Mouse (Mus musculus): ENCODE measurements around the gene Bcl2. TPM values are rescaled to one million over a fixed set of nuclear protein-coding genes. Genes with fewer than 3 reads are reported as not detected.
A peak's percentile ranks its signal among the peaks of the same experiment; 100 is the strongest.

Gene Bcl2
- polyA plus RNA-seq, 1 experiment from 2014 or later = 16.4 TPM

GRCm38 (mm10) chr1:106715111-106716083, 1.3 kb upstream of the Bcl2 start:
- WGBS = 86% methylated on average over 13 of the region's 13 CpGs
- Histone ChIP-seq H3K27ac (ENCODE audit: low read depth, low read length) (no peak overlapping the region), H3K36me3 (ENCODE audit: control insufficient read depth, insufficient read depth, low read length) (no peaks in the 10 kb centered on the region), H3K27me3 (replicated peaks; ENCODE audit: control insufficient read depth, insufficient read depth, low read length) (no peaks in the 10 kb centered on the region), H3K4me3 (ENCODE audit: low read length) (no peak overlapping the region), H3K4me1 (ENCODE audit: control insufficient read depth, insufficient read depth, low read depth, low read length) (peaks cover 11% of the 10 kb centered on the region), H3K4me2 (ENCODE audit: low read length) (no peak overlapping the region), H3K9me3 (ENCODE audit: control insufficient read depth, low read length) (no peaks in the 10 kb centered on the region), H3K9ac (ENCODE audit: low read depth, low read length) (no peak overlapping the region)
- no peak for ATAC-seq

- Histone ChIP-seq H3K36me3 (ENCODE audit: control insufficient read depth, insufficient read depth, low read length) (no peaks in the 10 kb centered on the region), H3K9ac (ENCODE audit: low read depth, low read length) (peak overlapping the region; percentile 96), H3K27ac (ENCODE audit: low read depth, low read length) (peak overlapping the region; percentile 93), H3K9me3 (ENCODE audit: control insufficient read depth, low read length) (no peaks in the 10 kb centered on the region), H3K4me1 (ENCODE audit: control insufficient read depth, insufficient read depth, low read depth, low read length) (peaks cover 11% of the 10 kb centered on the region), H3K4me2 (ENCODE audit: low read length) (peak overlapping the region; percentile 84), H3K4me3 (ENCODE audit: low read length) (peak overlapping the region; percentile 65), H3K27me3 (replicated peaks; ENCODE audit: control insufficient read depth, insufficient read depth, low read length) (no peaks in the 10 kb centered on the region)
- peak; percentile 70 for ATAC-seq
- WGBS = 4% methylated on average over 21 of the region's 21 CpGs
Observed at GRCm38 (mm10) chr1:106714530-106714981, 482 bp upstream of the Bcl2 start.

- WGBS = 11% methylated on average over 22 of the region's 22 CpGs
- ATAC-seq = 0 out of 2 replicates have a peak, but pooled peaks have one; percentile 1
- no peaks in the 10 kb centered on the region for H3K27me3 ChIP-seq (replicated peaks; ENCODE audit: control insufficient read depth, insufficient read depth, low read length)
- peak overlapping the region; percentile 65 for H3K4me3 ChIP-seq (ENCODE audit: low read length)
- H3K4me2 ChIP-seq (ENCODE audit: low read length) = peak overlapping the region; percentile 84
- H3K9ac ChIP-seq (ENCODE audit: low read depth, low read length) = peak overlapping the region; percentile 72
- H3K27ac ChIP-seq (ENCODE audit: low read depth, low read length) = peak overlapping the region; percentile 3; the same call in 1 of the 2 replicates
- H3K4me1 ChIP-seq (ENCODE audit: control insufficient read depth, insufficient read depth, low read depth, low read length) = peaks cover 14% of the 10 kb centered on the region
- H3K36me3 ChIP-seq (ENCODE audit: control insufficient read depth, insufficient read depth, low read length) = no peaks in the 10 kb centered on the region
- H3K9me3 ChIP-seq (ENCODE audit: control insufficient read depth, low read length) = no peaks in the 10 kb centered on the region
Observed at GRCm38 (mm10) chr1:106712330-106712729, 1.7 kb downstream of the Bcl2 start.

GRCm38 (mm10) chr1:106711356-106712125, 2.5 kb downstream of the Bcl2 start:
- Histone ChIP-seq H3K9me3 (ENCODE audit: control insufficient read depth, low read length) (no peaks in the 10 kb centered on the region), H3K9ac (ENCODE audit: low read depth, low read length) (peak overlapping the region; percentile 72; the same call in 1 of the 2 replicates), H3K27ac (ENCODE audit: low read depth, low read length) (no peak overlapping the region), H3K4me3 (ENCODE audit: low read length) (peak overlapping the region; percentile 65), H3K4me1 (ENCODE audit: control insufficient read depth, insufficient read depth, low read depth, low read length) (peaks cover 14% of the 10 kb centered on the region), H3K36me3 (ENCODE audit: control insufficient read depth, insufficient read depth, low read length) (no peaks in the 10 kb centered on the region), H3K4me2 (ENCODE audit: low read length) (peak overlapping the region; percentile 84), H3K27me3 (replicated peaks; ENCODE audit: control insufficient read depth, insufficient read depth, low read length) (no peaks in the 10 kb centered on the region)
- ATAC-seq = no peak
- 65% methylated on average over 12 of the region's 12 CpGs for WGBS

- H3K9me3 ChIP-seq (ENCODE audit: control insufficient read depth, low read length) = no peaks in the 10 kb centered on the region
Observed at GRCm38 (mm10) chr1:106710202-106710601, 3.9 kb downstream of the Bcl2 start.

GRCm38 (mm10) chr1:106707036-106707880, 6.8 kb downstream of the Bcl2 start:
- peaks cover 9% of the 10 kb centered on the region for H3K4me1 ChIP-seq (ENCODE audit: control insufficient read depth, insufficient read depth, low read depth, low read length)
- H3K4me2 ChIP-seq (ENCODE audit: low read length) = no peak overlapping the region
- no peak overlapping the region for H3K4me3 ChIP-seq (ENCODE audit: low read length)
- no peaks in the 10 kb centered on the region for H3K9me3 ChIP-seq (ENCODE audit: control insufficient read depth, low read length)
- 62% methylated on average over 6 of the region's 6 CpGs for WGBS
- no peak overlapping the region for H3K27ac ChIP-seq (ENCODE audit: low read depth, low read length)
- ATAC-seq = no peak
- no peak overlapping the region for H3K9ac ChIP-seq (ENCODE audit: low read depth, low read length)
- no peaks in the 10 kb centered on the region for H3K36me3 ChIP-seq (ENCODE audit: control insufficient read depth, insufficient read depth, low read length)
- H3K27me3 ChIP-seq (replicated peaks; ENCODE audit: control insufficient read depth, insufficient read depth, low read length) = no peaks in the 10 kb centered on the region

More at GRCm38 (mm10) chr1:106710202-106710601, 3.9 kb downstream of the Bcl2 start:
- 78% methylated on average over 7 of the region's 7 CpGs for WGBS
- Histone ChIP-seq H3K4me2 (ENCODE audit: low read length) (peak overlapping the region; percentile 43), H3K27me3 (replicated peaks; ENCODE audit: control insufficient read depth, insufficient read depth, low read length) (no peaks in the 10 kb centered on the region), H3K4me1 (ENCODE audit: control insufficient read depth, insufficient read depth, low read depth, low read length) (peaks cover 14% of the 10 kb centered on the region), H3K27ac (ENCODE audit: low read depth, low read length) (no peak overlapping the region), H3K36me3 (ENCODE audit: control insufficient read depth, insufficient read depth, low read length) (no peaks in the 10 kb centered on the region), H3K4me3 (ENCODE audit: low read length) (peak overlapping the region; percentile 15; the same call in 1 of the 2 replicates), H3K9ac (ENCODE audit: low read depth, low read length) (peak overlapping the region; percentile 17; the same call in 1 of the 2 replicates)
- ATAC-seq = no peak

GRCm38 (mm10) chr1:106703183-106703582, 10.9 kb downstream of the Bcl2 start:
- 55% methylated on average over 3 of the region's 3 CpGs for WGBS
- no peak overlapping the region for H3K4me3 ChIP-seq (ENCODE audit: low read length)
- no peak overlapping the region for H3K27ac ChIP-seq (ENCODE audit: low read depth, low read length)
- no peak overlapping the region for H3K9ac ChIP-seq (ENCODE audit: low read depth, low read length)
- H3K9me3 ChIP-seq (ENCODE audit: control insufficient read depth, low read length) = no peaks in the 10 kb centered on the region
- peak; percentile 13; the same call in 1 of the 2 replicates for ATAC-seq
- no peaks in the 10 kb centered on the region for H3K36me3 ChIP-seq (ENCODE audit: control insufficient read depth, insufficient read depth, low read length)
- no peaks in the 10 kb centered on the region for H3K27me3 ChIP-seq (replicated peaks; ENCODE audit: control insufficient read depth, insufficient read depth, low read length)
- H3K4me2 ChIP-seq (ENCODE audit: low read length) = no peak overlapping the region
- H3K4me1 ChIP-seq (ENCODE audit: control insufficient read depth, insufficient read depth, low read depth, low read length) = peaks cover 3% of the 10 kb centered on the region; the same call in 1 of the 2 replicates

GRCm38 (mm10) chr1:106702471-106703175, 11.5 kb downstream of the Bcl2 start:
- H3K27ac ChIP-seq (ENCODE audit: low read depth, low read length) = peak overlapping the region; percentile 31; the same call in 1 of the 2 replicates
- no peaks in the 10 kb centered on the region for H3K9me3 ChIP-seq (ENCODE audit: control insufficient read depth, low read length)
- no peaks in the 10 kb centered on the region; the same call in 1 of the 2 replicates for H3K4me1 ChIP-seq (ENCODE audit: control insufficient read depth, insufficient read depth, low read depth, low read length)
- peak; percentile 82 for ATAC-seq
- no peaks in the 10 kb centered on the region for H3K27me3 ChIP-seq (replicated peaks; ENCODE audit: control insufficient read depth, insufficient read depth, low read length)
- 40% methylated on average over 4 of the region's 4 CpGs for WGBS
- no peak overlapping the region for H3K9ac ChIP-seq (ENCODE audit: low read depth, low read length)
- H3K4me3 ChIP-seq (ENCODE audit: low read length) = no peak overlapping the region
- H3K36me3 ChIP-seq (ENCODE audit: control insufficient read depth, insufficient read depth, low read length) = no peaks in the 10 kb centered on the region
- H3K4me2 ChIP-seq (ENCODE audit: low read length) = 0 out of 2 replicates have a peak overlapping the region, but pooled peaks have one; percentile 10
